Mouse (Mus musculus) CH12.LX (cell line): ENCODE data around the gene Wnk4. TPM values are rescaled to one million over a fixed set of nuclear protein-coding genes. Genes with fewer than 3 reads are reported as not detected.

Experiments used
- DNase-seq: peaks from one replicate; pipeline ENCODE4 v3.0.0-alpha.2; 2013; ENCODE audit errors: extremely low read depth
- H3K27ac ChIP-seq: 2 replicates; pipeline ENCODE4 v1.5.1; 2012; ENCODE audit warnings: low read depth, mild to moderate bottlenecking, control low read depth, moderate library complexity; ENCODE audit not compliant: insufficient read depth
- H3K27me3 ChIP-seq: replicated peaks from 2 replicates; pipeline ENCODE3; 2012; ENCODE audit warnings: inconsistent platforms
- H3K36me3 ChIP-seq, 2 experiments: replicated peaks in 1 of 2; 2 replicates each; pipeline versions ENCODE3 to v1.6.1; 2012; ENCODE audit warnings: inconsistent platforms in 1 of 2, low read length in 1 of 2, mild to moderate bottlenecking in 1 of 2, mixed read lengths in 1 of 2, moderate library complexity in 1 of 2; ENCODE audit not compliant: control insufficient read depth in 1 of 2, insufficient read depth in 1 of 2
- H3K4me1 ChIP-seq, 2 experiments: 2 replicates each; pipeline ENCODE4 v1.6.1; 2012; ENCODE audit warnings: inconsistent platforms in 1 of 2, moderate library complexity in 1 of 2; ENCODE audit not compliant: insufficient read depth in 2 of 2, control insufficient read depth in 1 of 2
- H3K4me2 ChIP-seq: 2 replicates; pipeline ENCODE4 v1.6.1; 2012; ENCODE audit warnings: low read depth, mild to moderate bottlenecking, control low read depth; ENCODE audit not compliant: poor library complexity, insufficient read depth, severe bottlenecking
- H3K4me3 ChIP-seq, 3 experiments: fragments of 150-350 bp in 1 of 3; sonication (generic) in 1 of 3; replicated peaks in 1 of 3; 2 replicates each; pipeline versions ENCODE3 to v1.5.1; 2011 to 2012; ENCODE audit warnings: low read depth in 2 of 3, low read length in 2 of 3, mild to moderate bottlenecking in 2 of 3, moderate library complexity in 2 of 3, control low read depth in 1 of 3, improper control_type of control experiment in 1 of 3, inconsistent platforms in 1 of 3, mixed read lengths in 1 of 3; ENCODE audit not compliant: poor library complexity in 1 of 3
- H3K79me2 ChIP-seq: replicated peaks from 2 replicates; pipeline ENCODE4 v1.6.1; 2012; ENCODE audit warnings: mild to moderate bottlenecking, moderate library complexity; ENCODE audit not compliant: control insufficient read depth, poor library complexity, insufficient read depth, severe bottlenecking; ENCODE audit errors: extremely low read depth
- H3K9ac ChIP-seq: 2 replicates; pipeline ENCODE4 v1.6.1; 2012; ENCODE audit warnings: low read depth, mild to moderate bottlenecking, control low read depth, moderate library complexity; ENCODE audit not compliant: insufficient read depth
- H3K9me3 ChIP-seq: replicated peaks from 2 replicates; pipeline ENCODE3; 2012; ENCODE audit warnings: low read length, inconsistent platforms, mixed read lengths
- ETS1 ChIP-seq: conservative IDR thresholded peaks from 2 replicates; pipeline ENCODE4 v1.6.1; 2012; ENCODE audit warnings: low read depth, mild to moderate bottlenecking, inconsistent platforms, low read length, improper control_type of control experiment, moderate library complexity
- HCFC1 ChIP-seq: IDR thresholded peaks from 2 replicates; pipeline ENCODE4 v1.6.1; 2012; ENCODE audit warnings: low read depth, mild to moderate bottlenecking, inconsistent platforms, low read length, improper control_type of control experiment
- IRF4 ChIP-seq: IDR thresholded peaks from 2 replicates; pipeline ENCODE4 v1.6.1; 2014; ENCODE audit warnings: low read depth, mild to moderate bottlenecking, inconsistent platforms, low read length, improper control_type of control experiment
- JUN ChIP-seq: IDR thresholded peaks from 2 replicates; pipeline ENCODE4 v1.6.1; 2011; ENCODE audit warnings: low read depth, mild to moderate bottlenecking, low read length, improper control_type of control experiment, moderate library complexity; ENCODE audit not compliant: insufficient read depth
- JUND ChIP-seq: conservative IDR thresholded peaks from 2 replicates; pipeline ENCODE4 v1.6.1; 2011; ENCODE audit warnings: low read depth, low read length, improper control_type of control experiment
- KAT2A ChIP-seq: IDR thresholded peaks from 2 replicates; pipeline ENCODE4 v1.6.1; 2012; ENCODE audit warnings: low read length, improper control_type of control experiment, inconsistent platforms; ENCODE audit not compliant: insufficient replicate concordance
- MAFK ChIP-seq: IDR thresholded peaks from 2 replicates; pipeline ENCODE4 v1.6.1; 2011; ENCODE audit warnings: low read length, improper control_type of control experiment; ENCODE audit not compliant: insufficient replicate concordance
- MAZ ChIP-seq: IDR thresholded peaks from 2 replicates; pipeline ENCODE4 v1.6.1; 2012; ENCODE audit warnings: low read depth, mild to moderate bottlenecking, inconsistent platforms, low read length, improper control_type of control experiment, moderate library complexity
- MEF2A ChIP-seq: IDR thresholded peaks from 2 replicates; pipeline ENCODE4 v1.6.1; 2014; ENCODE audit warnings: low read depth, mild to moderate bottlenecking, inconsistent platforms, low read length, improper control_type of control experiment, borderline replicate concordance
- MYC ChIP-seq: IDR thresholded peaks from 2 replicates; pipeline ENCODE4 v1.6.1; 2011; ENCODE audit warnings: low read depth, mild to moderate bottlenecking, improper control_type of control experiment, low read length
- NELFE ChIP-seq: IDR thresholded peaks from 2 replicates; pipeline ENCODE4 v1.6.1; 2011; ENCODE audit warnings: low read depth, low read length, improper control_type of control experiment
- POLR2AphosphoS2 ChIP-seq: IDR thresholded peaks from 2 replicates; pipeline ENCODE4 v1.6.1; 2011; ENCODE audit warnings: low read depth, low read length, improper control_type of control experiment
- RAD21 ChIP-seq: IDR thresholded peaks from 2 replicates; pipeline ENCODE4 v1.6.1; 2011; ENCODE audit warnings: low read depth, mild to moderate bottlenecking, low read length, improper control_type of control experiment, moderate library complexity
- SIN3A ChIP-seq: IDR thresholded peaks from 2 replicates; pipeline ENCODE4 v1.6.1; 2012; ENCODE audit warnings: low read length, improper control_type of control experiment, inconsistent platforms
- SMC3 ChIP-seq: IDR thresholded peaks from 2 replicates; pipeline ENCODE4 v1.6.1; 2011; ENCODE audit warnings: low read depth, low read length, improper control_type of control experiment
- TBP ChIP-seq: conservative IDR thresholded peaks from 2 replicates; pipeline ENCODE4 v1.6.1; 2011; ENCODE audit warnings: low read depth, low read length, improper control_type of control experiment
- USF2 ChIP-seq: conservative IDR thresholded peaks from 2 replicates; pipeline ENCODE4 v1.6.1; 2011; ENCODE audit warnings: low read depth, low read length, improper control_type of control experiment
- ZC3H11A ChIP-seq: IDR thresholded peaks from 2 replicates; pipeline ENCODE4 v1.6.1; 2012; ENCODE audit warnings: low read depth, mild to moderate bottlenecking, inconsistent platforms, low read length, improper control_type of control experiment
- ZMIZ1 ChIP-seq: IDR thresholded peaks from 2 replicates; pipeline ENCODE4 v1.6.1; 2012; ENCODE audit warnings: low read depth, mild to moderate bottlenecking, inconsistent platforms, low read length, improper control_type of control experiment
- dilution Hi-C: fragments of 300-500 bp; cut with MboI; formaldehyde crosslinking; loops from 2 replicates; pipeline ENCODE4 v1.14.3; 2020; ENCODE audit warnings: low sequenced_read_pairs; ENCODE audit not compliant: extremely low pct_unique_long_range_greater_than_20kb, extremely low pct_ligation_motif_present
- in situ Hi-C: fragments of 300-500 bp; cut with MboI; formaldehyde crosslinking; loops from 3 replicates; pipeline ENCODE4 v1.14.3; 2019; ENCODE audit warnings: low sequenced_read_pairs, low pct_ligation_motif_present, low pct_unique_long_range_greater_than_20kb, mixed read lengths
- polyA plus RNA-seq: library from polyadenylated mRNA; unstranded; fragments of >175 nt; gene quantifications from 2 replicates; pipeline ENCODE4 v1.2.1, GENCODE M21; 2012; ENCODE audit warnings: low read depth; ENCODE audit not compliant: insufficient read length
- total RNA-seq, 2 experiments: library from RNA; depleted of rRNA; stranded (reverse); fragments of 300-350 nt in 1 of 2; fragments of >200 nt in 1 of 2; gene quantifications; 2 replicates each; pipeline ENCODE4 v1.2.3; 2012 to 2014

Wnk4 gene
- total and polyA plus RNA-seq, 3 experiments, result 0.85 to 7.8 (median 0.90) TPM

- H3K4me2 ChIP-seq, result no peak overlapping the region
- no peak overlapping the region for H3K4me3 ChIP-seq
- peaks cover 30% of the 10 kb centered on the region for H3K27me3 ChIP-seq
- in situ Hi-C loops (no loop called here), dilution Hi-C loops (no loop called here)
- H3K9me3 ChIP-seq, result peaks cover 2% of the 10 kb centered on the region
- no peak for DNase-seq
- H3K27ac ChIP-seq, result no peak overlapping the region
- no peaks in the 10 kb centered on the region for H3K36me3 ChIP-seq
- peaks cover 6 to 32% of the 10 kb centered on the region in 2 experiments for H3K4me1 ChIP-seq
- H3K9ac ChIP-seq, result no peak overlapping the region
- H3K79me2 ChIP-seq, result peaks cover 4% of the 10 kb centered on the region; the same call in 1 of the 2 replicates
- no peak for TF ChIP-seq MYC
- no peak for TF ChIP-seq JUN
- TF ChIP-seq IRF4, result no peak
- no peak for TF ChIP-seq ZC3H11A
- TF ChIP-seq ETS1, result no peak
- no peak for TF ChIP-seq TBP
- no peak for TF ChIP-seq JUND
- TF ChIP-seq MAZ, result no peak
- no peak for TF ChIP-seq KAT2A
- TF ChIP-seq RAD21, result no peak
- TF ChIP-seq MAFK, result no peak
- no peak for TF ChIP-seq HCFC1
- TF ChIP-seq USF2, result no peak
Observed at GRCm38 (mm10) chr11:101229361-101229900, 30.9 kb upstream of the Wnk4 start.

DNA sequence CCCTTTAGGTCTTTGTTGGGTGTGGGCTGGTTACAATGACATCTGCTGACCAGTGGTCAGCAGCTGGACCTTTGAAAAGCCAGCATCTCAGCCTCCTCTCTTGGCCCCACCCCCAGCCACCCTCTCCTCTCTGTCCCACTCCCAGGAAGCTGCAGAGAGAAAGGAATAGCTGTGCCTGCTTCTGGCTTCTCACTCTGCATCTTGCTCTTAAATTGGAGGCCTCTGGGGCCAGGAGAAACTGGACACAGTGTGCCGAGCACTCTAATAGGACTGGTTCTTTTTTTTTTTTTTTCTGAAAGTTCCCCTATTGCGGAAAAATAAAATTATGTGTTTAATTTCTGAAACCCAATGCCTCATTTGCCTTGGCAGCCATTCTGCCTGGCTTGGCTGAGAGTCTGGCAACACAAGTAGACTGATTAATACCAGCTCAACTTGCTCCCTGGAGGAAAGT, 30.3 kb upstream of the Wnk4 start:
- Histone ChIP-seq H3K27ac (no peak overlapping the region), H3K79me2 (no peaks in the 10 kb centered on the region), H3K4me2 (no peak overlapping the region), H3K36me3 (no peaks in the 10 kb centered on the region), H3K27me3 (peaks cover 30% of the 10 kb centered on the region)
- in situ Hi-C loops, result no loop called here
- TF ChIP-seq MEF2A (no peak), USF2 (no peak), KAT2A (no peak), POLR2AphosphoS2 (no peak), RAD21 (no peak), MAFK (no peak), SMC3 (no peak), SIN3A (no peak), ZMIZ1 (no peak), MAZ (no peak), ETS1 (no peak), NELFE (no peak)
- TF ChIP-seq, all 38 proteins: peak for 0
- Histone ChIP-seq H3K4me3 (no peak overlapping the region), H3K9ac (no peak overlapping the region), H3K4me1 (peaks cover 6 to 26% of the 10 kb centered on the region in 2 experiments), H3K9me3 (peaks cover 2% of the 10 kb centered on the region)
- DNase-seq, result no peak
- dilution Hi-C loops, result no loop called here
